Mouse (Mus musculus) left cerebral cortex, adult 2 months (tissue): ENCODE measurements around the gene Vps33b. TPM values are rescaled to one million over a fixed set of nuclear protein-coding genes. Genes with fewer than 3 reads are reported as not detected.
"Not testable (repeated sequence)": the region's sequence is repeated elsewhere in the genome, so short reads cannot be mapped to it uniquely, and the experiment has no call there.

Experiments
- DNase-seq, 2 experiments: peaks; one replicate each; pipeline ENCODE4 v3.0.0; 2021 to 2022; ENCODE audit warnings: low spot score in 2 of 2, mixed read lengths in 1 of 2; ENCODE audit errors: extremely low spot score in 1 of 2
- H3K27ac ChIP-seq: fragments of 200-600 bp; 2 replicates; pipeline ENCODE4 v1.8.1; 2022
- H3K4me3 ChIP-seq: fragments of 200-600 bp; 2 replicates; pipeline ENCODE4 v1.8.1; 2022
- CTCF ChIP-seq: fragments of 200-600 bp; IDR thresholded peaks from 2 replicates; pipeline ENCODE4 v1.8.1; 2022; ENCODE audit warnings: antibody characterized with exemption, mild to moderate bottlenecking, moderate library complexity
- intact Hi-C: fragments of 180-260 bp; cut with DNase I; formaldehyde crosslinking; loops from one replicate; pipeline ENCODE4 v1.15.1; 2025
- total RNA-seq, 2 experiments: library from RNA; stranded (reverse); gene quantifications; 2 replicates each; pipeline ENCODE4 v1.2.3; 2021

The Vps33b gene
- total RNA-seq, 2 experiments from 2014 or later = 21.5 to 23.2 TPM

DNA sequence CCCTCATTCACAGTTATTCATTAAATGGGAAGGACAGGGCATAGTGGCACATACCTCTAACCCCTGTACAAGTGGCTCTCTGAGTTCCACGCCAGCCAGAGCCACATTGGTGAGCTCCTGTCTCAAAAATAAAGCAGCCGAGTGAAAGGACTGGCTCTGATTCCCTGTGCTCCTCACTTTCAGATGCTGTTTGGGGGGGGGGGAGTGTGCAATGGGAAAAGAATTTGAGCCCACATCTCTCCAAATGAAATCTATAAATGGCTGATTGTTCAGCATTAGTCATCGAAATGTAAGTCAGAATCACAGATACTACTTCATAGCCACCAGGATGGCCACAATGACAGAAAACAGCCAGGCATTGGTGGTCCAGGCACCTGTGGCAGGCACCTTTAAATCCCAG is 27.6 kb downstream of the Vps33b start:
- intact Hi-C loops = no loop called here
- DNase-seq = no peak
- TF ChIP-seq CTCF = no peak
- H3K4me3 ChIP-seq = no peak overlapping the region
- no peak overlapping the region for H3K27ac ChIP-seq

DNA sequence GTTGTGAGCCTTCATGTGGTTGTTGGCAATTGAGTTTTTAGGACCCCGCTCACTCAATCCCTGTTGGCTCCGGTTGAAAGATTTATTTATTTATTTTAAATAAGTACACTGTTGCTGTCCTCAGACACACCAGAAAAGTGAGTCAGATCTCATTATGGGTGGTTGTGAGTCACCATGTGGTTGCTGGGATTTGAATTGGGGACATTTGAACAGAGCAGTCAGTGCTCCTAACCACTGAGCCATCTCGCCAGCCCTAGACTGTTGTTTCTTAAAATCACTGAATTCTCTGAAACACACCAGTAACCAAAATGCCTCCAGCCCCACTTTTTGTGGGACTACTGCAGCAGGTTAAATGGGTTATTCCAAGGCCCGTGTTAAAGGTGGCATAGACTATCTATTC is 29.3 kb downstream of the Vps33b start:
- Histone ChIP-seq H3K27ac (no peak overlapping the region), H3K4me3 (no peak overlapping the region)
- intact Hi-C loops = no loop called here
- no peak for DNase-seq
- TF ChIP-seq CTCF = no peak

DNA sequence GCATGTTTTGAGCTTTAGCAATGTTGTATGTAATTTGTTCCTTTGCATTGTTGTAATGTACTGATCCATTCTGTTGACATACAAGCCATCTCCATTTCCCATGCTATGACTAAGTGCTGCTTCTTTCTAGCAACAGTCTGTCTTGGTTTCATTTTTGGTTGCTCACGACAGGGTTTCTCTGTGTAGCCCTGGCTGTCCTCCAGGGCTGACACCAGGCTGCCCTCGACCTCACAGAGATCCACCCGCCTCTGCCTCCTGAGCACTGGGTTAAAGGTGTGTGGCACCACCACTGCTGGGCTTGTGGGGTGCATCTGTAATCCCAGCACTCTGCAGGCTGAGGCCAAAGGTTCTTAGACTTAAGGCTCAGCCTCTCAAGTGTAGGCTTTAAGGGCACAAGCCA is 30.1 kb downstream of the Vps33b start:
- no peak overlapping the region for H3K27ac ChIP-seq
- no peak for DNase-seq
- intact Hi-C loops = no loop called here
- TF ChIP-seq CTCF = no peak
- H3K4me3 ChIP-seq = no peak overlapping the region

DNA sequence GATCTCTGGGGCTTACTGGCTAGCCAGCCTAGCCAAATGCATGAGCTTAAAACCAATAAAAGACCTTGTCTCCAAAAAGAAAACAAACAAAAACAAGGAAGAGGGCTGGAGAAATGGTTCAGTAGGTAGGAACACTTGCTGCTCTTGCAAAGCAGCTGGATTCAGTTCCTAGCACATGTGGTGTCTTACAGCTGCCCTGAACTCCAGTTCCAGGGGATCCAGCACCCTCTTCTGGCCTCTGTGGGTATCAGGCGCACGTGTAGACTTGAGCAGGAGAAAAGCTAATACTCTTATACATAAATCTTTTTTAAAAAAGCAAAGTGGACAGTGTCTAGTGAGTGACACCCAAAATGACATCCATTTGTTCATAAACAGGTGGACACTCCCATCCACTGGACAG is 32.1 kb downstream of the Vps33b start:
- intact Hi-C loops = no loop called here
- no peak overlapping the region for H3K4me3 ChIP-seq
- no peak for DNase-seq
- no peak overlapping the region for H3K27ac ChIP-seq
- TF ChIP-seq CTCF = no peak

DNA sequence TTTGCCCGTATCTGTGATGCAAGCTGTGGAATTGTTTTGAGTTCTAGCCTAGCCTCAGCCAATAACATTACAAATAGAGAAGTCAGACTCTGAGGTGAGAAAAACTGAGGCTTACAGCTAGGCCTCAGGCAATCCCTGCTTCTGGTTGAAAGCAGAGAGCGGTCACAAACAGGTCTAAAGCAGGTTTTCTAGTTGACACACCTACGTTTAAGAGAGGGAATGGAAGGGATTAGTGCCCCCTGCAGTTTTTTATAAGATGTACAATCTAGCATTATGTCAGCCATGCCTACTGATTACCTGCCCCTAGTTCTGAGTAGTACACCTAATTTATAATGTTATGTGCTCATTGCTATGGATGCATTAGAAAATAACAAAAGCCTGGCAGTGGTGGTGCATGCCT is 38.3 kb downstream of the Vps33b start:
- no peak overlapping the region for H3K27ac ChIP-seq
- no peak overlapping the region for H3K4me3 ChIP-seq
- intact Hi-C loops = no loop called here
- DNase-seq = no peak
- TF ChIP-seq CTCF = no peak; the same call in 1 of the 2 replicates

DNA sequence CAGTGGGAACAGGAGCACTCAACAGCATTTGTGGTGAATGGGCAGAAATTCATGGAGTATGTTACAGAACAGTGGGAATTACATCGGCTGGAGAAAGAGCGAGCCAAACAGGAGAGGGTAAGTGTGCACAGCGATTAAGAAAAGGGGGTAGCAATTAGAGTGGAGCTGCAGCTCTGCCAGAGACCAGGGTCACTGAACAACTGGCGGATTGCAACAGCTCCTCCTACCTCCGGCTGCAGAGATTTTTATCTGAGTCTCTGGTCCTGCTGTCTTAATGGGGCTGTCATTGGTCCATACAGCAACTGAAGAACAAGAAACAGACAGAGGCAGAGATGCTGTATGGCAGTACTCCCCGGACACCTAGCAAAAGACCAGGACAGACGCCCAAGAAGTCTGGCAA is 41.3 kb downstream of the Vps33b start:
- intact Hi-C loops = no loop called here

DNA sequence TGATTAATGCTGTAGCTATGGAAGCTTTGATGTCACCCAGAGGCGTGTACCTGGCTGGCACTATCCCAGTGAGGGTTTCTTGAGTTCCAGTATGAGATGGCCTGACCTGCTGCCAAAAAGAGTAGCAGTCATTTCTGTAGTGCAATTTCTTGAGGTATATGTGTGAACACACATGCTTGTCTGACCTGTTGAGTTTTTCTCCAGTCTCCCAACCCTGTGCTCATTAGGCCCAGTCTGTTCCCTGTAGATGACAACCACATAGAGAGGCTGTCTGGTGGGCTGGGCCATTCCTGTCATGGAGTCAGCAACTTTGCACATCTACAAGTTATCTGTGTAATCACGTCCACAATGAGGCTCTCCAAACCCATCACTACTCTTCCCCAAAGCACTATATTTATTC is 46.3 kb downstream of the Vps33b start:
- TF ChIP-seq CTCF = no peak
- Histone ChIP-seq H3K27ac (no peak overlapping the region), H3K4me3 (no peak overlapping the region)
- intact Hi-C loops = no loop called here
- no peak for DNase-seq

More for the DNA sequence above, 41.3 kb downstream of the Vps33b start:
- DNase-seq = no peak
- Histone ChIP-seq H3K27ac (no peak overlapping the region), H3K4me3 (no peak overlapping the region)
- no peak for TF ChIP-seq CTCF

DNA sequence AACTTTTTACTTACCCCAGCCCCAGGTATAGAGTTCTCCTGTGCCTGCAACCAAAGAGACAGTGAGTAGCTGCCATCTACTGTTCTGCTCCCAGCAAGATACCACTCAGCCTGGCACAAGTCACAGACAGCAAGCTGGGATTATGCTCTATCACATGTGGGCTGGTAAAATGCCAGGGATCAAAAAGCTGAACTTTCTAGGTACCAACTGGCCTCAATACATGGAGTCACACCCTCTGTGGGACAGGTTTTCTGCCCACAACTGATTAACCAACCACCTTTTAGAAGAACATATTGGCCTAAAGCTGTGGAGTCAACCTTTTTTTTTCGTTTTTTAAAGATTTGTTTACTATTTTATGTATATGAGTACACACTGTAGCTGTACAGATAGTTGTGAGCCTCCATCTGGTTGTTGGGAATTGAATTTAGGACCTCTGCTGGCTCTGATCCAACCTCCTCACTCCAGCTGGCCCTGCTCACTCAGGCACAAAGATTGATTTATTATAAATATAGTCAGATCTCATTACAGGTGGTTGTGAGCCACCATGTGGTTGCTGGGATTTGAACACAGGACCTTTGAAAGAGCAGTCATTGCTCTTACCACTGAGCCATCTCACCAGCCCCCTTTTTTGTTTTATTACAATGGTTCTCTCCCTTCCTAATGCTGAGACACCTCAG is 48.1 kb downstream of the Vps33b start:
- H3K27ac ChIP-seq = no peak overlapping the region
- no peak for TF ChIP-seq CTCF
- no peak for DNase-seq
- intact Hi-C loops = no loop called here
- H3K4me3 ChIP-seq = no peak overlapping the region

DNA sequence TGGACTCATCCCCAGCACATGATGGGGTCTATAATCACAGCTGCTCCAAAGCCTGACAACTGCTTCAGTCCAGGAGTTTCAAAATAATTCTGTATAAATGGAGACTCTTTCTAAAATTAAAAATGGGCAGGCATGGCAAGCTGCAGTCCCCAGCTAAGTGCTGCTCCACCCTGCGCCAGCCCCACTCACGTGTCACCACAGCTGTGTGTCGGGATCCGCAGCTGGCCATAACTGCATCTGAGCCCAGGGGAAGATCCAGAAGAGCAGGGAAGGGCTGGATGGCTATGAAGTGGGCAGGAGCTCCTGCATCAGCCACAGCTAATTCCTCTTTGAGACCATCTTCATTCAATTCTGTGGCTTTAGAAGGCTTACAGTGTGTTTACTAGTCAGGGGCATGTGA is 49.2 kb downstream of the Vps33b start:
- DNase-seq = no peak
- Histone ChIP-seq H3K4me3 (no peak overlapping the region), H3K27ac (no peak overlapping the region)
- TF ChIP-seq CTCF = no peak
- intact Hi-C loops = no loop called here

DNA sequence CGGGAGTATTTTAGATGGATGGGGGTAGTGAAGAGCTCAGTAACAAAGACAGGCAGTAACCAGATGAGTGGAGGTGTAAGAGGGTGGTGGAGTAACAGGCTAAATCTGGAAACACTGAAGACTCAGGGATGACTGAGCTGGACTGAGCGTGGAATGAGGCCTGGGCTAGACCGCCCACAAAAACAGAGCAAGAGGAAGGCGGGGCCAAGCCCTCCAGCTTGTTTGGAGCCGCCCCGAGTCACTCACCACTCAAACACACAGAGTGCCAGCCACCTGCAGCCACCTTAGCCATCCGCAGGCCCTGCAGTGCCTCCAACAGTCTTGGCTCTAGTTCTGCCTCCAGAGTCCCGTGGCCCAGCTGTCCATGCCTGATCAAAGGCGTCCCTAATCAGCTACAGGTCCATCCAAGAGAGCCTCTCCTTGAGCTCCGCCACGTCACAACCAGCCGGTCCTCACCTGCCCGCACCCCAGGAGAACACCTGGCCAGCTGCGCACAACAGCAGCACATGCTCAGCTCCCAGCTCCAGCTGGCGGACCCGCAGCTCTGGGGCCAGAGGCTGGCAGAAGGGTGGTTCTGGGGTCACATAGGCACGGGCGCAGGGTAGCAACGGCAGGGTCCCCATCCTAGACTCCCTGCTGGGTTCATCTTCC is 50.5 kb downstream of the Vps33b start:
- TF ChIP-seq CTCF = no peak
- intact Hi-C loops = loop anchor here (5.0 kb wide), 1 partner anchor 178 kb away; no protein-coding TSS in a partner anchor
- no peak overlapping the region for H3K27ac ChIP-seq
- DNase-seq = no peak
- H3K4me3 ChIP-seq = no peak overlapping the region

DNA sequence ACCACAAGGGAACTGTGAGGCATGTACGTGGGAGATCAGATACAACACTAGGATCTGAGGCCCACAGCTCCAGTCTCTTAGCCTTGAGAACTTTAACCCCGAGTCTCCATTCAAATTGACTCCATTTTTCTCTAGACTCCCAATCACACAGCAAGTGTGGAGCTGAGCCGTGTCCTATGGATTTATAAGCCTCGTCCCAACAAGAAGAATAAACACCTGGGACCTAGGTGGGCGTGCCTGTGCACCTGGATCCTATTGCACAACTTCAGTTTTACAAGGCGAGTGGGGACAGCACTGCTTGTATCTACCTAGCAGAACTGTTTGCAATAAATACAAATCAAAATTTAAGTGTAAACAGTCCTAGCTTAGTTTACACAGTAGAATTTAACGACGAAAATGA is 53.9 kb downstream of the Vps33b start:
- Histone ChIP-seq H3K4me3 (peak overlapping the region; percentile 65), H3K27ac (peak overlapping the region; percentile 97; the same call in 1 of the 2 replicates)
- intact Hi-C loops = loop anchor here (5.0 kb wide), 1 partner anchor 181 kb away; no protein-coding TSS in a partner anchor
- TF ChIP-seq CTCF = no peak
- DNase-seq = no peak

DNA sequence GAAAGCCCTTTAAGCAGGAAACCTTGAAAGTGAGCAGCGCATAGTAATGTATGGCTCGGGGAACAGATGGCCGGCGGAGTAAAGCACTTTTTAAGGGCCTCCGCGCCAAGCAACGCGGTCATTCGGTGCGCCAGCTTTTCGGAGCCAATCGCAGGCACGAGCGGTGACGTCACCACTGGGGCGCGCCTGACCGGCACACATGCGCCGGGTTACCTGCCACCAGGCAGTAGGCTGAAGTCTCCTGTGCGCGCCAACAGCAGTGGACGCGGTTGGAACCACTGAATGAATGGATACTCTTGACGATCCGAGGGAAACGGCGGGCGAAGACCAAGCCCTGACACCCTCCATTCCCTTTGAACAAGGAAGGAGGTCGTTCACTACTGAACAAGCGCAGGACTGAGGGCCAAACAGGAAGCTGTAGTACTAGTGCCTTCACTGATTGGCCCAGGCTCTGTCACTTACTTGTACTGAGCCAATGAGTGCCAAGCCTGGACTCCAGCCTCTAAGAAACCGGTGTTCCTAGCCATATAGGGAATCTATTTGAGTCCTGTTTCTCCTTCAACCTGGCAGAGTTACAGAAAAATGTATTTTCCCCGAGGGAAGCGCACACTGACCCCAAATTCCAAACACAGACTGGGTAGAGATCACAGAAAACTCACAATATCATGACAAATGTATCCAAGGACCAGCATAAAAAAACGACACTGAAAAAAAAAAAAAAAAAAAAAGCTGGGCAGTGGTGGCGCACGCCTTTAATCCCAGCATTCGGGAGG is 54.8 kb downstream of the Vps33b start, which contains the start of gene Rccd1:
Gene Rccd1 (minus strand): TSS at position 412 of the 773 bp plus-strand sequence.
- no peak; the same call in 1 of the 2 replicates for TF ChIP-seq CTCF
- DNase-seq = peak; percentile 93 to 96
- Histone ChIP-seq H3K27ac (peak within 1 kb of the TSS; percentile 97), H3K4me3 (peak within 1 kb of the TSS; percentile 65)
- intact Hi-C loops = loop anchor here (5.0 kb wide), 1 partner anchor 182 kb away; no protein-coding TSS in a partner anchor

DNA sequence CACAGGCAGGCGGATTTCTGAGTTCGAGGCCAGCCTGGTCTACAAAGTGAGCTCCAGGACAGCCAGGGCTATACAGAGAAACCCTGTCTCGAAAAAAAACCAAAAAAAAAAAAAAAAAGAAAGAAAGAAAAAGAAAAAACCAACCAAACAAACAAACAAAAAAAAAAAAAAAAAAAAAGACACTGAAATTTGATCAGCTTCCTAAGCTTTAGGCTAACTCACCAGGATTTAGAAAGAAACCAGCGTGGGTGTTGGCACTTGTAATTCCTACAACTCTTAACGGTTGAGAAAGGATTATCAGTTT is 55.3 kb downstream of the Vps33b start:
- intact Hi-C loops = loop anchor here (5.0 kb wide), 1 partner anchor 182 kb away; no protein-coding TSS in a partner anchor
- not testable (repeated sequence) for DNase-seq, H3K4me3 ChIP-seq
- peak overlapping the region; percentile 97; the same call in 1 of the 2 replicates for H3K27ac ChIP-seq
